Mouse (Mus musculus) kidney, adult 2 months (tissue): ENCODE measurements around the gene Ppp1r15b. TPM values are rescaled to one million over a fixed set of nuclear protein-coding genes. Genes with fewer than 3 reads are reported as not detected.

Experiments used
- DNase-seq: peaks from one replicate; pipeline ENCODE4 v3.0.0; 2021
- H3K27ac ChIP-seq: fragments of 200-500 bp; 2 replicates; pipeline ENCODE4 v1.5.1; 2012; ENCODE audit warnings: low read depth, low read length, control low read depth, inconsistent platforms; ENCODE audit not compliant: insufficient read depth
- H3K27me3 ChIP-seq: fragments of 200-500 bp; replicated peaks from 2 replicates; pipeline ENCODE4 v1.6.1; 2012; ENCODE audit warnings: mild to moderate bottlenecking, moderate library complexity, low read length, inconsistent platforms; ENCODE audit not compliant: control insufficient read depth, insufficient read depth
- H3K36me3 ChIP-seq: fragments of 200-500 bp; 2 replicates; pipeline ENCODE4 v1.6.1; 2012; ENCODE audit warnings: mild to moderate bottlenecking, moderate library complexity, low read length, inconsistent platforms; ENCODE audit not compliant: control insufficient read depth, insufficient read depth
- H3K4me1 ChIP-seq: fragments of 200-500 bp; 2 replicates; pipeline ENCODE4 v1.6.1; 2011; ENCODE audit warnings: low read length; ENCODE audit not compliant: control insufficient read depth, insufficient read depth
- H3K4me3 ChIP-seq: fragments of 200-500 bp; 2 replicates; pipeline ENCODE4 v1.5.1; 2011; ENCODE audit warnings: mild to moderate bottlenecking, low read depth, low read length, control low read depth; ENCODE audit not compliant: insufficient read depth
- CTCF ChIP-seq: fragments of 200-500 bp; conservative IDR thresholded peaks from 2 replicates; pipeline ENCODE4 v1.5.1; 2011; ENCODE audit warnings: low read depth, mild to moderate bottlenecking, control low read depth, low read length, moderate library complexity, mixed read lengths; ENCODE audit not compliant: insufficient read depth, insufficient read length
- POLR2A ChIP-seq: fragments of 200-500 bp; IDR thresholded peaks from one replicate; pipeline ENCODE4 v1.6.1; 2011; ENCODE audit warnings: low read depth, low read length, control low read depth
- WGBS: fragments of 180-500 bp; shearing (Covaris S2); methylation state at CpG from one replicate; pipeline ENCODE4 v1.1.7; 2018; 5-methylcytosine and 5-hydroxymethylcytosine counted together
- polyA plus RNA-seq: library from polyadenylated mRNA; depleted of rRNA; stranded (reverse); fragments of >200 nt; gene quantifications from 2 replicates; pipeline ENCODE4 v1.2.3, GENCODE M21; 2012; rRNA removed

Ppp1r15b gene
- polyA plus RNA-seq, 1 experiment = 23.9 TPM

DNA sequence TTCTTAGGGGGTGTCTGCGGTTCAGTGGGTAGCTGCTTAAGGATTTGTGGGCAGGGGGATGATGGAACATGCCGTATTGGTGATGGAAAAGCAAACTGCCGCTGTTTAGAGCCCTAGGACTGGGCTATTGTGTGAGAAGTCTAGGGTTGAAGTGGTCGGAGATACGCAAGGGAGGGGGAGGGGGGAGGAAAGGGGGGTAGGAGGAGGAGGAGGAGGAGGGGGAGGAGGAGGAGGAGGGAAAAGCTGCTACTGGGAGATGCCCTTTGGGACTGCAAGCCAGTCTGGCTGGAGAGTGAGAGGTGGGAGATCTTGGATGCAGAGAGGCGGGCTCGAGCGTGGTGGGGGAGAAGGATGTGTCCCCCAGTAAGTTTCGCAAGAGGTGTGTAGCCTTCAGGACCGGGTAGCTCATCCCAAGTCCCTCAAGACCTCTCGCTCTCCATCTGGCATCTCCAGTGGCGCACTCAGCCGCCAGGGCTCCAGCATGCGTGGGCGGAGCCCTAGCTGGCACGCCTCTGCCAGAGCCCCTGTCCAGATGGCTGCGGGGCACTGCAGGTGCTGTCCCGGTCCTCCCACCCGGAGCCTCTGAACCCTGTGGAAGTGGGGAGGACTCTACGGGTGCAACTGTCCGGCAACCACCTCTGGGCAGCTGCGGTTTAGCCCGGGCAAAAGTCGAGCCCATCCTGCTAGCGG, 51.2 kb downstream of the Ppp1r15b start:
- Histone ChIP-seq H3K27me3 (no peaks in the 10 kb centered on the region), H3K4me1 (no peaks in the 10 kb centered on the region), H3K4me3 (peak overlapping the region; percentile 44), H3K27ac (no peak overlapping the region), H3K36me3 (no peaks in the 10 kb centered on the region)
- TF ChIP-seq CTCF (no peak), POLR2A (no peak)
- 7% methylated on average over 25 of the region's 25 CpGs for WGBS
- DNase-seq = peak; percentile 52

DNA sequence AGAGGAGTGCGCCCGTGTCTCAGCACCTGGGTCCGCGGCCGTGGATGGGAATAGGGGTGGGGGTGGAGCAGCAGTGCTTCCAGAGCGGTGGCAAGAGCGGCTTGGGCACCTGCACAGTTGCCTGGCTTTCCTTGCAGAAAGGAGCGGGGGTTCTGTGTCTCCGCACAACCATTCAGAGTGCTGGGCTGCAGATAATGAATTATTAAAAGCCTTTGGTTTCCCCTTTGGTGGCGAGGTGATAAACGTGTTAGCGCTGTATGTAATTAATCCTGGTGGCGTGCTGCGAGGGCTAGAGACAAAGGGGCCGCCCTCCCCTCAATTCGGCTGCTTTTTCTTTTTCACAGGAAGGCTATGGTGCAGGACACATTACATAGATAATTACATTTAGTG, 51.8 kb downstream of the Ppp1r15b start:
- 19% methylated on average over 16 of the region's 16 CpGs for WGBS
- Histone ChIP-seq H3K27ac (no peak overlapping the region), H3K4me1 (no peaks in the 10 kb centered on the region), H3K4me3 (peak overlapping the region; percentile 42), H3K27me3 (no peaks in the 10 kb centered on the region), H3K36me3 (no peaks in the 10 kb centered on the region)
- TF ChIP-seq CTCF (no peak), POLR2A (no peak)
- no peak for DNase-seq

DNA sequence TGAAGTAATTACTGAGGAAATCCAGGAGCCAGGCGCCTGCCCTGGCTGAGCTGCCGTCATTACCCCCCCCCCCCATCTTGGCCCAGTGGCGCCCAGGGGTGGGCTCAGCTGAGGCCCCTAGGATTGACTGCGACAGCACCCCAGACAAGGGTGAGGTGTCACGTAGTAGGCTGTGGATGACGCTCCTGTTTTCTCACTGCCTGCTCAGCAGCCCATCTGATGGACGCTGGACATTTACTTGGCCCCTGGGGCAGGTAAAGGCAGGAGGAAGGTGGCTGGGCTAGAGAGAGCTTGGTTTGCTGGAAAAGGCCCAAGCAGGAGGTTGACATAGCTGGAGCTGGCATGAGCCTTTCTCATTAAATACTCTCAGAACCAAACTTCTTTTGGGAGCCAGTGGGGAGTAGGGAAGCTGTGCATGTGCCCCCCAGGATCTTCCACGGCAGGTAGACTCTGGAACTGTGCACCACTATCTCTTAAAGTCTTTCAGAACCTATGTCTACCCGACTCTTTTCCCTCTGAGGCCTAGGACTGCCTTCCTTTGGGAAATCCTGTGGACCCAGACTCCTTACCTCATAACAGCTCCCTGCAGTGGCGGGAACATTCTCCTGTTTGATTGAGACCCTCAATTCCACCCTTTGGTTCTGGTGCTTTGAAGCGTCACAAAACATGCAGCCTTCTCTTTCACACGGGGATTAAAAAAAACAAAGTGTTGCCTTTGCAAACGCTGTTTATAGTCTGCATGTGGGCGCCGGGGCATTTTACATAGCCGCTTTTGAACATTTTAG, 52.4 kb downstream of the Ppp1r15b start:
- no peak for TF ChIP-seq CTCF
- no peak for TF ChIP-seq POLR2A
- Histone ChIP-seq H3K4me3 (no peak overlapping the region), H3K36me3 (no peaks in the 10 kb centered on the region), H3K4me1 (no peaks in the 10 kb centered on the region), H3K27ac (no peak overlapping the region), H3K27me3 (no peaks in the 10 kb centered on the region)
- WGBS = 71% methylated on average over 16 of the region's 16 CpGs
- DNase-seq = no peak

DNA sequence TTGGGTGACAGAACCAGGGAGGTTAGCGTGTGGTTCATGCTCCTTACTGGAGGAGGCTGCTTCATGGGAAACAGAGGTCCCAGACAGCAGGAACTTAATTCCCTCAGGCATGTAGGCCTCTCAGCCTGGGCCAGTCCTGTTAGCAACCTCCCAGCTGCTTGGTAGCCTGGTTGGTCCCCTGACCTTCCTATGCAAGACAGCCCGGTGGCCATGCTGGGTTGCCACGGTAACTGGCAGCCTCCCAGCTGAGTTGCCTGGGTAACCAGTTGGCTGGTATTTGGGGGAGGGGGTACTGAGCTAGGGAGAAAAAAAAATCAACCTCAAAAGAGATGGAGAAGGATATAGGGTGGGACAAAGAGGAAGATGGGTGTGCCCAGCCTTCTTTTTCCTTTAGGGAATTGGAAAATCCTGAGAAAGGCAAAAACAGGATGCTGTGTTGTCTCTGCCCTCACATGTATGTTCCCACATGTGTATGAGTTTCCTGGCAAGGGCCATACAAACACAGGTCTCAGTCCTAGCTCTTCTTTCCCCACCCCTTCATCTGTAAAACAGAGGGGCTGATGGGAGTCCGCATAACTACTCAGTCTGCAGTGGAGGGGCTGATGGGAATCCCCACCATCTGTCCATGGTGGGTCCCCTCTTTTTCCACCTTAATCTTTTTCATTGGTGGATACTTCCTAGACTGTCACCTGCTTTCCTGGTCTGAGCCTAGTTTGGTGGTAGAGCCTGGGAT, 57.2 kb downstream of the Ppp1r15b start:
- H3K36me3 ChIP-seq = no peaks in the 10 kb centered on the region
- H3K27ac ChIP-seq = no peak overlapping the region
- no peaks in the 10 kb centered on the region for H3K27me3 ChIP-seq
- no peak for DNase-seq
- 52% methylated on average over 4 of the region's 4 CpGs for WGBS
- H3K4me1 ChIP-seq = no peaks in the 10 kb centered on the region
- no peak for TF ChIP-seq CTCF
- TF ChIP-seq POLR2A = no peak
- no peak overlapping the region for H3K4me3 ChIP-seq

DNA sequence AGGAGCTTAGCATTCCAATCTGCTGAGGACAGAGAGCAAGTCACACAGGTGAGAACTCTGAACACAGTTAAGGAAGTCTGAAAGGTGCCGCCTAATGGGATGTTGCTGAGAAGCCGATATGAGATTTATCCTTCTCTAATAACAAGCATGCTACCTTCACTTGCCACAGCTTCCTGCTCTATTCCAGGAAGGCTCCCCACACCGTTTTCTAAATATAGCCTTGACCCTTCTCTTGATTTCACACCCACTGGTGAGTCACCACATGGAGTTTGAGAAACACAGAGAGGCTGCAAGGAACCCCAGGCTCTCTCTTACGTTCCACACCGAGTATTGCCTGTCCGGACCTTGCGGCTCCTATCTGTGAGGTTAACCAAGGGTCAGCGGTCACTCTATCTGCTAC, 57.8 kb downstream of the Ppp1r15b start:
- H3K36me3 ChIP-seq = no peaks in the 10 kb centered on the region
- TF ChIP-seq CTCF (no peak), POLR2A (no peak)
- WGBS = 83% methylated on average over 8 of the region's 8 CpGs
- H3K27ac ChIP-seq = no peak overlapping the region
- no peak for DNase-seq
- H3K27me3 ChIP-seq = no peaks in the 10 kb centered on the region
- no peak overlapping the region for H3K4me3 ChIP-seq
- H3K4me1 ChIP-seq = no peaks in the 10 kb centered on the region

Other genes with a start within 250 kb of the Ppp1r15b start
- gene Mdm4, start 100.6 kb upstream of the Ppp1r15b start, polyA plus RNA-seq = 22.1 and 24.5 TPM in 2 replicates
- gene Pik3c2b, start 85.5 kb upstream of the Ppp1r15b start, polyA plus RNA-seq = 3.6 TPM in 2 replicates
- gene Plekha6, start 33.1 kb downstream of the Ppp1r15b start, polyA plus RNA-seq = 91.4 and 98.1 TPM in 2 replicates
- gene Golt1a, start 178.7 kb downstream of the Ppp1r15b start, polyA plus RNA-seq = 18.1 and 18.9 TPM in 2 replicates
- not detected in 2 replicates for gene Kiss1, start 190.7 kb downstream of the Ppp1r15b start, polyA plus RNA-seq
- gene Ren1, start 219.4 kb downstream of the Ppp1r15b start, polyA plus RNA-seq = 187 and 262 TPM in 2 replicates
- 5.4 and 5.6 TPM in 2 replicates for gene Etnk2, start 232.4 kb downstream of the Ppp1r15b start, polyA plus RNA-seq